Mouse (Mus musculus): ENCODE measurements around the gene Mtfr1l. TPM values are rescaled to one million over a fixed set of nuclear protein-coding genes. Genes with fewer than 3 reads are reported as not detected.

Gene Mtfr1l
- polyA plus RNA-seq, 1 experiment from 2014 or later = 69.4 TPM

DNA sequence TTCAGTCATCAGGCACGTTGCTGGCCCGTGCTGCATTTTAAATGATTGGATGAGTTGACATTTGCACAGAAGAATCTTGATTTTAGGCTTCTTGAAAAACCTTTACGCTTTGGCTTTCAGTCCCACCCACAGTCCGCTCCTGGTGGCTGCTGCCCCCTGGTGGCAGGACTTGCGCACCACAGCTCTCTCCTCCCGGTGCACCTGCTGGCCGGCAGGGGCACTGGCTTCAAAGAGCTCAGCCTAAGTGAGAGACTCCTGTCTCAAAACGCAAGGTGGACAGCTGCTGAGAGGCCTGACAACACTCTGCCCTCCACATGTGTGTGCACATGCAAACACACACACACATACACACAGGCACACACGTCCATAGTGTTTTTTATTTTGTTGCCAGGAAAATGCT, 57.2 kb downstream of the Mtfr1l start:
- no peak for DNase-seq (ENCODE audit: low read depth, low spot score)
- peak; percentile 70 for ATAC-seq
- ChIA-PET POLR2A (no interaction called here), CTCF (interaction anchor here (1.0 to 2.8 kb wide), 9 partner anchors 9 to 82 kb away, joined by 3 to 20 read pairs (median 4); partner anchors contain the start of genes Aunip and Pafah2)
- TF ChIP-seq CTCF (IDR thresholded peaks at IDR 0.05) = peak; percentile 99
- H3K27me3 ChIP-seq = no peaks in the 10 kb centered on the region
- in situ Hi-C loops (cut with MboI; ENCODE audit: low pct_unique_long_range_greater_than_20kb) = loop anchor here (5.0 kb wide), 1 partner anchor 81 kb away; the partner anchor contains the start of gene Pafah2

DNA sequence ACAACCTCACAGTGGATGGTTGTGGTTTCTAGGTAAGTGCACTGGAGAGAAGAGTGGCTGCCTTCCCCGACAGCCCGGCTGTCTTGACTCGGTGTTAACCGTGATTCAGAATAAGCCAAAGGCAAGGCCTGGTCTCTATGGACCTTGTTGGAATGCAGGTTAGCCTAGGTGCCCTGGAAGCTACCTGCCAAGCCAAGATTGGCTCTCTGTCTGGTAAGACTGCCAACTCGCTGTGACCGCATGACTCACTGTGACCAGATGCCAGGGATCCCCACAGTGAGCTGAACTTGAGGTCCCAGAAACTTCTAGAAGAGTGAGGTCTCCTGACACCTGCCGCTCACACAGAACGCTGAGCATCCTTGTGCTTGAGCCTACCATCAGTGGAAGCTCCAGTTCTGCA, 58.3 kb downstream of the Mtfr1l start:
- TF ChIP-seq CTCF (IDR thresholded peaks at IDR 0.05) = no peak

More for the DNA sequence above, 58.3 kb downstream of the Mtfr1l start:
- POLR2A ChIA-PET = interaction anchor here (0.7 kb wide), 1 partner anchor 70 kb away, joined by 3 read pairs; no protein-coding TSS in a partner anchor
- in situ Hi-C loops (cut with MboI; ENCODE audit: low pct_unique_long_range_greater_than_20kb) = loop anchor here (5.0 kb wide), 1 partner anchor 80 kb away; the partner anchor contains the start of gene Pafah2
- H3K27me3 ChIP-seq = no peaks in the 10 kb centered on the region
- ATAC-seq (no peak), DNase-seq (ENCODE audit: low read depth, low spot score) (no peak)
- CTCF ChIA-PET = interaction anchor here (1.7 to 2.8 kb wide), 2 partner anchors 10 to 81 kb away, joined by 9 to 20 read pairs; partner anchors contain the start of gene Pafah2

Other genes with a start within 250 kb of the Mtfr1l start
- gene Pdik1l, start 247.5 kb downstream of the Mtfr1l start, polyA plus RNA-seq (2021) = 8.7 TPM
- 0.36 TPM for gene Trim63, start 220.3 kb downstream of the Mtfr1l start, polyA plus RNA-seq (2021)
- gene Slc30a2, start 192.2 kb downstream of the Mtfr1l start, polyA plus RNA-seq (2021) = not detected
- gene Extl1, start 151.5 kb downstream of the Mtfr1l start, polyA plus RNA-seq (2021) = 0.98 TPM
- gene Pafah2, start 139.1 kb downstream of the Mtfr1l start, polyA plus RNA-seq (2021) = 36.0 TPM
- gene Stmn1, start 67.1 kb downstream of the Mtfr1l start, polyA plus RNA-seq (2021) = 204 TPM
- gene Paqr7, start 38.7 kb downstream of the Mtfr1l start, polyA plus RNA-seq (2021) = 4.3 TPM
- gene Aunip, start 24.4 kb downstream of the Mtfr1l start, polyA plus RNA-seq (2021) = 6.1 TPM
- gene Selenon, start 16.8 kb upstream of the Mtfr1l start, polyA plus RNA-seq (2021) = 45.3 TPM
- gene Man1c1, start 168.9 kb upstream of the Mtfr1l start, polyA plus RNA-seq (2021) = 16.2 TPM
- 17.1 TPM for gene Ldlrap1, start 232.6 kb upstream of the Mtfr1l start, polyA plus RNA-seq (2021)

All from Patski (cell line).